Mouse (Mus musculus) bone marrow macrophage, adult 2 months (primary cell): ENCODE data around the gene Por. TPM values are rescaled to one million over a fixed set of nuclear protein-coding genes. Genes with fewer than 3 reads are reported as not detected.

Source experiments
- H3K27ac ChIP-seq: 2 replicates; pipeline ENCODE4 v1.5.1; 2012; ENCODE audit warnings: low read depth, low read length; ENCODE audit not compliant: insufficient read depth
- H3K4me1 ChIP-seq: 2 replicates; pipeline ENCODE4 v1.6.1; 2012; ENCODE audit warnings: low read length; ENCODE audit not compliant: control insufficient read depth, insufficient read depth
- H3K4me3 ChIP-seq: 2 replicates; pipeline ENCODE4 v1.5.1; 2012; ENCODE audit warnings: mild to moderate bottlenecking, low read length, moderate library complexity; ENCODE audit not compliant: insufficient read depth
- CTCF ChIP-seq: IDR thresholded peaks from 2 replicates; pipeline ENCODE4 v1.5.1; 2012; ENCODE audit warnings: low read depth, mild to moderate bottlenecking, low read length, moderate library complexity
- POLR2A ChIP-seq: IDR thresholded peaks from 2 replicates; pipeline ENCODE4 v1.6.1; 2012; ENCODE audit warnings: mild to moderate bottlenecking, low read depth, low read length, borderline replicate concordance
- polyA plus RNA-seq: library from polyadenylated mRNA; stranded (reverse); fragments of >200 nt; gene quantifications from 2 replicates; pipeline ENCODE4 v1.2.4, GENCODE M21; 2012; ENCODE audit not compliant: missing spikeins, insufficient read depth, insufficient read length

Gene Por
- polyA plus RNA-seq: 69.1 and 83.9 TPM in 2 replicates

DNA sequence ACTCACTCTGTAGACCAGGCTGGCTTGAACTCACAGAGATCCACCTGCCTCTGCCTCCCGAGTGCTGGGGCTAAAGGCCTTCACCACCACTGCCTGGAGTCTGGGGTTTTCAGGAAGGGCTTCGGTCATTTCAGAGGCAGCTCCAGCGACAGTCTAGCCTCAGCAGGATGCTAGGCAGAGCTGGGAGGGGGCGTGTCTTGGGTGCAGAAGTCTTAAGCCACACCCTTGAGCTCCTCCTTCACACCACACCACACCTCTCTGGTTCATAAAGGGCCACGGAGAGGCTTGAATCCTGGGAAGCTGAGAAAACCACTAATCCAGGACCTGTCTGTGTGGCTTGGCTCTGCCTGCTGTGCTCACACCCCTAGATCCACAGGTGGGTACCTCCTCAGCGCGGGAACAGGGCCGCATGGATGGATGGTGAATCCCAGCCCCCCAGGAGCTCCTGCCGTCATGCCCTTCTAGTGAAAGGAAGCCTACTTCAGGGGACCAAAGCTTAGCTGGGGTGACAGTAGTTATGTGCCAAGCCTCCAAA lies at the start of gene Por:
Gene Por (plus strand): TSS at position 293 of the 535 bp plus-strand sequence.
- H3K27ac ChIP-seq: no peak within 1 kb of the TSS
- TF ChIP-seq CTCF (no peak), POLR2A (no peak)
- H3K4me3 ChIP-seq: no peak within 1 kb of the TSS

DNA sequence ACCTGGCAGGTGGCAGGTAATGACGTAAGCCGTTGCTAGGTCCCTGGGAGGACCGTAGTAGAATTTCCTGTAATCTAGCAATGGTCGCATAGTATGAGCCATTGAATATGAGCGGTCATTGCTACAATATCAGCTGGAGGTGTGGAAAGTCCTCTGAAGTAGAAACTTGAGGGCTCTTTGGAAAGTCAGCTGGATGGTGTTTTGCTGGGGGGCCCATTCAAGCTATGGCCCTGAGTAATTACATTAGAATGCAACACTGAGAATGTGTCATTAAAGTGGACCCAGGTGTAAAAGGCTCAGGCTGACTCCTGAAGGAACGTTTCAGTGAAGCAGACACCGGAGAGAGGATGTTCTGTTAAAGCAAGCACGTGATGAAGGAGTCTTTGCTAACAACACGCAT lies 49.3 kb upstream of the Por start:
- H3K4me1 ChIP-seq: peaks cover 4% of the 10 kb centered on the region; the same call in 1 of the 2 replicates
- no peak overlapping the region for H3K27ac ChIP-seq
- TF ChIP-seq POLR2A (no peak), CTCF (no peak)
- no peak overlapping the region for H3K4me3 ChIP-seq

More for the DNA sequence above, at the start of gene Por:
- peaks cover 19% of the 10 kb centered on the region for H3K4me1 ChIP-seq

DNA sequence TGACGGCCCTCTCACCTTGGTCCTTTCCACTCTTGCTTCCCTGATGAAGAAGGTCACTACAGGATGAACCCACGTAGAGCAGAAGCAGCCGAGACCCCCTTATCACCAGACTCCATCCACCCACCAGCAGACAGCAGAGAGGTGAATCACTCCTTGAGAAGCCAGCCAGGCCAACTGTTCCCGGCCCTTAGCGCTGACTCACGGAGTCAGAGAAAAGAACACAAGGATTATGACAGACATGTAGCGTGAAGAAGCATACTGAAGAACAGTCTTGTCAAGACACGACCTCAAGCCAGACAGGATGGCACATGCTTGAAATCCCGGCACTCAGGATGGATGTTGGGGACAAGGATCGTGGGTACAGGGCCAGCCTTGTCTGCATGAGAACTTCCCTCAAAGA lies 48.1 kb upstream of the Por start:
- no peak for TF ChIP-seq POLR2A
- TF ChIP-seq CTCF: no peak
- Histone ChIP-seq H3K4me1 (no peaks in the 10 kb centered on the region), H3K27ac (no peak overlapping the region), H3K4me3 (no peak overlapping the region)

- Histone ChIP-seq H3K27ac (no peak overlapping the region), H3K4me3 (no peak overlapping the region), H3K4me1 (no peaks in the 10 kb centered on the region)
- TF ChIP-seq CTCF: no peak
- no peak for TF ChIP-seq POLR2A
Observed at GRCm38 (mm10) chr5:135623006-135623563, 46.7 kb upstream of the Por start.

DNA sequence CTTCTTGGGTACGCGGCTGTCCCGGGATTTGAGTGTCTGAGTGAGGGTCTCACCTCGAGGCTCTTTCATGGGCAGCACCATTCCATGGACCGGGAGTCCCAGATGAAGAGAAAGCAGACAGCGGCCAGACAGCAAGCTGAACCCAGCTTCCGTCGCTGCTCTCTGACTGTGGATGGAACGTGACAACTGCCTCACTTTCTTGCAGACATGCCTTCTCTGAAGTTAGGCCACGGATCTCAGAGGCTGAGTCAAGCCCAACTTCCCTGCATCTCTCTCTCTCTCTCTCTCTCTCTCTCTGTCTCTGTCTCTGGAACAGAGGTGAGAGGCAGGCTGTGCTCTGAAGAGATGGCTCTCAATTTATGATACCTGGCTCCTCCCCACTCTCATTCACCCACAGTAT lies 40.9 kb upstream of the Por start:
- peaks cover 5% of the 10 kb centered on the region; the same call in 1 of the 2 replicates for H3K4me1 ChIP-seq
- H3K27ac ChIP-seq: no peak overlapping the region
- TF ChIP-seq POLR2A (no peak), CTCF (no peak)
- H3K4me3 ChIP-seq: no peak overlapping the region

DNA sequence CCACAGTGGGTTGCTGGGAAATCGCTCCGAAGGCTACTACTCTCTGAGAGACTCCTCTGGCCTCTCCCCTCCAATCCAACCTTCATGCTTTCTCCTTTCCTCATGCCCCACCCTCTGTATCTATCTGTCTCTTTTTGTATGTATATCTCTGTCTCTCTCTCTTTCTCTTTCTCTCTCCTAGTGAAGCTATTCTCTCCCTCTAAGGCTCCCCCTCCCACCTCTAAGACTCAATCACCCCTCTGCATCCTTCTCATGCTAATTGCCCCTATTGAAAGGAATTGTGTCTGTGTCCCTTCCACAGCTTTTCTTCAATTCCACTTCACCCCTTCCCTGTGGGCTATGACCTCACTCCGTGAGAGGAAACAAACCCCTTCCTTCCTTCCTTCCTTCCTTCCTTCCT lies 40.4 kb upstream of the Por start:
- no peak for TF ChIP-seq POLR2A
- Histone ChIP-seq H3K27ac (no peak overlapping the region), H3K4me1 (peaks cover 5% of the 10 kb centered on the region; the same call in 1 of the 2 replicates), H3K4me3 (no peak overlapping the region)

GRCm38 (mm10) chr5:135630598-135630997 lies 39.2 kb upstream of the Por start:
- H3K4me1 ChIP-seq: peaks cover 5% of the 10 kb centered on the region; the same call in 1 of the 2 replicates
- no peak overlapping the region for H3K4me3 ChIP-seq
- H3K27ac ChIP-seq: no peak overlapping the region
- TF ChIP-seq POLR2A (no peak), CTCF (peak; percentile 36; the same call in 1 of the 2 replicates)

- H3K4me3 ChIP-seq: peak within 1 kb of the TSS; percentile 79
- H3K27ac ChIP-seq: no peak within 1 kb of the TSS
- H3K4me1 ChIP-seq: peaks cover 5% of the 10 kb centered on the region; the same call in 1 of the 2 replicates
- TF ChIP-seq POLR2A: 0 out of 2 replicates have a peak, but pooled peaks have one; percentile 12
- TF ChIP-seq CTCF: no peak
Observed at GRCm38 (mm10) chr5:135632117-135632796, 37.6 kb upstream of the Por start, which contains the start of gene Rhbdd2. Gene Rhbdd2, plus strand, starts transcription at chr5:135632618.

DNA sequence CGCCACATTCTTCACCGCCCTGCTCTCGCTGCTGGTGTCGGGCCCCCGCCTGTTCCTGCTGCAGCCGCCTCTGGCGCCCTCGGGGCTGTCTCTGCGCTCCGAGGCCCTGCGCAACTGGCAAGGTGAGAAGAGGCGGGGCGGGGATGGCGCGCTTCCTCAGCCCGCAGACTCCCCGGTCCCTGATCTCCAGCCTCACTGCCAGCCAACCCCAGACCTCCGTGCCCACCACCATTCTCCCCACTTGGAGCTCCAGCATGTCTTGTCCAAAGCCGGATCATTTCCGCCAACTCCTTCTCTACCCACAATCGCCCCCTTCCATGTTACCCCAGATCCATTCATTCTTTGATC lies 37.1 kb upstream of the Por start:
- no peak for TF ChIP-seq POLR2A
- TF ChIP-seq CTCF: no peak
- peak overlapping the region; percentile 79 for H3K4me3 ChIP-seq
- H3K4me1 ChIP-seq: peaks cover 5% of the 10 kb centered on the region; the same call in 1 of the 2 replicates
- H3K27ac ChIP-seq: no peak overlapping the region

GRCm38 (mm10) chr5:135639760-135640458 lies 29.9 kb upstream of the Por start:
- TF ChIP-seq POLR2A (no peak), CTCF (no peak)
- Histone ChIP-seq H3K4me3 (no peak overlapping the region), H3K27ac (no peak overlapping the region), H3K4me1 (peaks cover 3% of the 10 kb centered on the region; the same call in 1 of the 2 replicates)
